Mouse (Mus musculus) layer of hippocampus, adult 9-10 months (tissue): Measurements from ENCODE around the gene Piezo1.

Experiments used
- DNase-seq: peaks from one replicate; pipeline ENCODE4 v3.0.0; 2022; ENCODE audit warnings: low spot score

Gene Piezo1

GRCm38 (mm10) chr8:122497016-122497734 is 54.0 kb downstream of the Piezo1 start:
- no peak for DNase-seq

- no peak for DNase-seq
Observed at GRCm38 (mm10) chr8:122488387-122488786, 62.7 kb downstream of the Piezo1 start.

DNA sequence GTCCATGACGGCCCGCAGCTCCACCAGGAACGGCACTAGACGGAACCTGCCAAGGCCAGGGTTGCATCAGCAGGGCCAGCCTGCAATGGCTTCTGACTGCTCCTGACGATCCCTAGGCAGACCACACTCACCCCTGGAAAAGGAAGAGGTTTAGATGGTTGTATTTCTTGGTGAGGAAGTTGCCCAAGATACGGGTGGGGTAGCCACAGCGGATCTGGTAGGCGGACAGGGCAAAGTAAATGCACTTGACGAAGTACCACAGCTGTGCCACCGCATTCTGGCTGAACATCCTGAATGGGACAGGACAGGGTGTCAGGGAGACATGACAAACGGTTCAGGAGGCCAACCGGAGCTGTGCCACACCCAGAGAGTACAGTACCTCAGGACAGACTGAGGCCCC is 66.3 kb downstream of the Piezo1 start:
- DNase-seq, result no peak

GRCm38 (mm10) chr8:122483877-122484276 is 67.3 kb downstream of the Piezo1 start:
- no peak for DNase-seq

GRCm38 (mm10) chr8:122482448-122482847 is 68.7 kb downstream of the Piezo1 start:
- no peak for DNase-seq

- peak; percentile 64 for DNase-seq
Observed at GRCm38 (mm10) chr8:122475580-122476320, 75.4 kb downstream of the Piezo1 start, which contains the start of the genes Rnf166 and Ctu2. Gene Rnf166 (minus strand): TSS chr8:122476064. Gene Ctu2 (plus strand): TSS chr8:122476143.

DNA sequence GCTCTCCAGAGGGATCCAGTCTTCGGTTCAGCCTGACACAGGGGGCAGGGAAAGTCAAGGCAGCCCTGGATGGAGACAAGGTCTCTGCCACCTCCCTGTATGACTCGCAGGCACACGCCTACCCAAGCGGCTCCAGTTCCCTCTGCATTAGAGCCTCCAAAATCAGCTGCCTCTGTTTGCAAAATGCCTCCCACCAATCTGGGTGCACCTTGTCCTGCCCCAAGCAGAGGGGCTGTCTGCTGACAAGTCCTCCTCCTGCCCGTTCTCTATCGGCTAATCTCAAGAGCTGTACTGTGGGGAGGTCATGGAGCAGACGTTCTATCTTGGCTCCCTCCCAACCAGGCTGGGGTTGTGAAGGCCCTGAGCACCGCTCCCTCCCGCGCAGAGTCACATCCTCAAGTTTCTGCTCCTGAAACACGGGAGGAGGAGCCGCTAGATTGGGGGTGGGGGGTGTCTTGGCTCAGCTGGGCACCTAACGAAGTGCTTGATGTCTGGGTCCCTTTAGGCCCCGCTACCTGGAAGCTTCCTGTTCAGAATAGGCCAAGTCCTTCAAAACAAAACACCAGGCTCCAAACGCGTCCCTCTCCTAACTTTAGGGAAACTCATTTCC is 76.1 kb downstream of the Piezo1 start:
- DNase-seq, result no peak

DNA sequence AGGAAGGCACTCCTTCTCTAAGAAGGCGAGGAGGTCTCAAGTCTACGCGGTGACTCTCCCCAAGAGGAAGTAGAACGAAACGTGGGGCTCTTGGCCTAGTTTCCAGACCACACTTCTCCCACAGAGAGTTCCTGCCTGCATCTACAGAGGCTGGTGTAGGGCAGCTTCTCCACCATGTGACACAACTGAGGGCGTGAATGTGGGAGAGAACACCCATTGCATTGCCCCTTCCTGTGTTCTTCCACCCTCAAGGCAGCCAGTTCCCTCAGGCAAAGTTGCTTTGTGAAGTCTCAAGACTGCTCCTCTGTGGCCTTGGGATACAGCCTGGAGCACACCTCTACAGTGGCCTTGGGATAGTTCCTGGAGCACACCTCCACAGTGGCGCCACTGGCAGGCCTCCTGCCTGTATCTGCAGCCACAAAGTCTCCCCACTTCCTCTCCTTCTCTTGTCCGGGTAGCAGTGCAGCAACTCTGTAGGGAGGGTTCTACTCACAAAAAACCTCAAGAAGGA is 77.2 kb downstream of the Piezo1 start:
- no peak for DNase-seq

- no peak for DNase-seq
Observed at GRCm38 (mm10) chr8:122470691-122471090, 80.4 kb downstream of the Piezo1 start.

DNA sequence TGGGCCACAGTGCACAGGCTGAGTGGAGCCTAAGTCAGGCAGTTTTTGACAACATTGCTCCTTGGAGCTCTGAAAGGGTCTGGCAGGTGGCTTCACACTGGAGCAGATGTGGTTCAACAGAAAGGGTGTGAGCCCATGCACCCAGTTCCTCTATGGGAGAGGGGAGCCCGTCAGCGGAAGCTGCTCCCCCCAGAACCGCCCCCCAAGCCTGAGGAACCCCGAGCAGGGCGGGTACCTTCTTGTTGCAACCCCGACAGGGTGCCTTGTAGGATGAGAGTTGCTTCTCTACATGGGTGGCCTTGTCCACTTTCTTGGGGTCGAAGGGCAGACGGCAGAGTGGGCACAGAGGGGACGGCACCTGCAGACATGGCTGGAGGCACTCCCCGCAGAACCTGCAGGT is 81.2 kb downstream of the Piezo1 start:
- no peak for DNase-seq

DNA sequence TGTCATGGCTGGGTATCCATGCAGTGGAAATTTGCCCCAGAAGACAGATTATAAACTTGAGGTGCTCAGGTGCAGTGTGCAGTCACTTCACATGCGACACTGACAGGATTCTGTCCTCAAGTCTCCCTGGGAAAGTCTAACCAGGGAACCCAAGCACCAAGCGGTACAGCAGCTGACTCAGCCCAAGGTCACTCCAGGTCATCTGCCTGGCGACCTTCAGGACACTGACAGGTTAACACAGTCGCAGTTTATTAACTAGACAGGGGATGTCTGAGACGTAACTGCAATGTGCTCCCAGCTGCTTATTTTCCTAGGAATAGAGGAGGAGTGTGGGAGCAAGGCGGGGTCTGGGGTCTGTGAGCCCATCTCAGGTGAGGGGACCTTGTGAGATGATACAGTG is 81.7 kb downstream of the Piezo1 start:
- no peak for DNase-seq

DNA sequence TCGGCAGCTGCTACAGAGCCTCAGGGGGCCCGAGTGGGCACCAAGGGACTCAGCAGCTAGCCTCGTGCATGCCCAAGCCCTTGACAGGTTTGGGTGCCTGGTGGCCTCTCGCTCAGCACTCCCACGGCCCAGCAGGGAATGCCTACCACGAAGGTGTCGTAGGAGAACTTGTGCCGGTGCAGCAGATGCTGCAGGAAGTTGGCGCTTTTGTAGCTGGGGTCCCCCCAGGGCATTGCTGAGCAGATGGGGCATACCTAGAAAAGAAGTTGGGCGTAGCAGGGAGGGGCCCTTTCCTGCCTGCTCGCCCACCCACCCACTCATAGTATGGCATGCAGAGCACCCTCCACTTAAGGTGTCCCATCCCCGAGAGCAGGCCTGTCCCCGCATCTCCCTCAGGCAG is 83.3 kb downstream of the Piezo1 start:
- DNase-seq, result no peak

DNA sequence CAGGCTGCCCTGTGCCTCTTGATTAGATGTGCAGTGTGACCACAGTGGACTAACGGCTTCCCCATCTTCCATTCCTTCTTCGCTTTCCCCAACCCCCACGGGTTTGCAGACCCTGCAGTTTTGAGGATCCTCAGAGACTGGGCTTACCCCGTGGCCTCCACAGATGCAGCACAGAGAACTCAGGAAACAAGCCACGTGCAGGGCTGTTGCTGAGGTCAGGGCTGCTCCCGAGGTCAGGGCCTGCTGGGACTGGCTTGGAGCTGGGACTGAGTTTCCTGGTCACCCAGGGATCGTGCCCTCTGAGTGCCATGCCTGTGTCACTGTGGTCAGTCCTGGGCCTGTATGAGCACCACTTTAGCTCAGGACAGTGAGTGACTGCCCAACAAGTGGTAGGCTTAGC is 86.1 kb downstream of the Piezo1 start:
- no peak for DNase-seq

DNA sequence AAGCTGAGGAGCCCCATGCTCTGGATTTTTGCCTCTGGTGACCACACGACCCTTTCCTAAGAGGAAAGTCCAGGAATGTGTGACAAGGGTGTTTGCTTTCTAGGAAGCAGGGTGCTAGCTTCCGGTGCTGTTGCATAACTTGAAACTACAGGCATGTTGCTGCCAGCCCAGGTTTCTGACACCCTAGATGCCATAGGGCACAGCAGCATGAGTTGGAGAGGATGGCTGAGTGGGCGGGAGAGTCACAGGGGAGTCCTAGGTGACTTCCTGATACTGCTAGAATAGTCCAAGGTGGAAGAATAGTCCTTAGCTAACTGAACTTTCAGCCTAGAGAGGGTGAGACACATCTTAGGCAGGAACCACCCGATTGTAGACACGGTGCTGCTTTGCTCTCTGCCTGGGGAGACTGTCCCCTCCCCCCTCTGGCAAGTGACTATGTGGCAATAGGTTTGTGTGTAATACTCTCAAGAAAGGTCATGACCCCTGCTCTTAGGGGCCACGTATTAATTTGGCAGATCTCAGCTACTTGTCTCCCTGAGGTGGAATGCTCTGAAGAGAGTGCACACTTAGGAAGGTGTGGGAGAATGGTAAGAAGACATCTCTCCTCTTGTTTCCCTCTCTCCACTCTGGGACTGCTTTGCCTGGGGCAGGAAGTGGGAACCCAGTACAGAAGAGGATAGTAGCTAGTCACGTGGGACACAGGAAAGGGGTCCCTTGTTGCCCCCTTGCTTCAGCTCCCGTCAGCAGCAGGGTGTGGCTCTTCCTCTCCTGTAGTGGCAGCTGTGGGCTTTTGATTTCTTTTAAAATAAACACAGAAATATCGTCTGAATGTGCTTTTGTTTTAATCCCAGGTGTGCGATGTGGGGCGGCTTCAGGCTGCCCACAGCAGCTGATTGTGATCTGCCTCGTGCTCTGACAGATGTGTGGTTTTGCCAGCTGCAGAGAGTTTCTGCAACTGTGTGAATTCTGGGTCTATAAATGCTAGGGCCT is 87.2 kb downstream of the Piezo1 start:
- no peak for DNase-seq

GRCm38 (mm10) chr8:122462510-122462909 is 88.6 kb downstream of the Piezo1 start:
- DNase-seq, result no peak

DNA sequence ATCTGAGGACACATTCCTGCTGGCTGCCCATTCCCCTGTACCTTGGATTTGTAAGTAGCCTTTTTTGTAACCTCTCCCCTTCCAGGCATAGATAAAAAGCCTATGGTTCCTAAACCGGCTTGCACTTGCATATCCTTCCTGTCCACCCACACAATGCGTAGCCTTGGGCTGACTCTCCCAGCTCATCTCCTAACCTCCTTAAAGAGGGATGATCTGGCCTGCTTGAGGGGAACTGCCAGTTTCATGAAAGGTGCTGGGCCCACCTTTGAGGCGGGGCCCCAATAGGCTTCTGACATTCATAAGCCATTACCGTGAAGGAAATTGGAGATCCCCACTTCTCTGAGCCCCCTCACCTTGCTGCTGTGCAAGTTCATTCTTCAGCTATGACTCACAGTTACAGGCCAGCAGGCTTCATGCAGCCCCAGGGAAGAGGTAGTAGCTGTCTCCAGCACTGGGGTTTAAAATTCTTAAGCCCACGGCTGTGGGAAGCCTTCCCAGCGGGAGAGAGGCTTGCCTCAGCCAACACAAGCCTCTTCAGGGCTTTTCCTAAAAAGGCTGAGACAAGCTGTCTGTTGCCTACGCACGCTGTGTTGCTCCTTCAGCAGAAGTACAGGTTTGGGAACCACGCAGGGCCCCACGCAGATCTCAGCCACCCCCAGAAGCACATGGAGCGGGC is 89.5 kb downstream of the Piezo1 start:
- DNase-seq, result no peak

DNA sequence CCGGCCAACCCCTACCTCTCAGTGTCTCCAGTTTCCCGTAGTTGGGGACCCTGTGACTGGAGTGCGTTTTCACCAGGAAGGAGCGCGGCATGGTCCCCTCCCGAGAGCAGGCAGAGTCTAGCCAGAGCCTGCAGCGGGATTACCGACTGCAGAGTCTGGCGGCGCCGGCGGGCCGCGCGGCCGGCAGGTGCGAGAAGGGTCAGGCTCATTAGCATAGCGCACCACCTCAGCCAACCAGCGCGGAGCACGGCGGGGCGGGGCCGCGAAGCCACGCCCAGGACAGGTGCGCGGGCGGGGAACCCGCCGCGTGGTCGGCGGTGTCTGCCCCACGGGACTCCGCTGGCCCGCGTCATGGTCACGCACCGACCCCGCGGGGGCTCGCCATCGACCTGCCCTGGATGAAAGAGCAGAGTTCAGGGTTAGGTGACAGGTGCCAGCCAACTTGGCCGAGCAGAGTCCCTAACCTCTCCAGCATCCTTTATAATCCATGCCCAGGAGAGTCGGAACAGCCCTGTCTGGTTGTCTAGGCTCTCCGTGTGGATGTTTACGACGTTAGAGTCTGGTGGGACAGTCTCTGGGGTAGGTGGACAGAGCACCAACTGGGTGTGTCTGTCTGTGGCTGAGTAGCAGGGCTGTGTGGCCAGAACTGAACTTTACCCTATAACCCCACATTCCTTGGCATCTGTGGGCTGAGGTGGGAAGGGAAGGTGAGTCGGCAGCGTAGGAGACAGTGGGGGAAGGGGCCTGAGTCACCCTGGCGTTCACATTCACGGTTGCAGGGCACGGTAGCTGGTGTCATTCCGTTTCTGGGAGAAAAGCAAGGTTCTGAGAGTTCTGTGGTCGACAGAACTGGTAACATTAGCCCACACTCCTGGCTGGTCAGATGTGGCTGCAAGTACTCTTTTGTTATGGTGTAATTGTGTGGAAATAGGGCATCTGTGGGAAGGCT is 90.3 kb downstream of the Piezo1 start, which contains the start of gene Snai3:
TSS of gene Snai3 (minus strand) at position 210 of the 949 bp plus-strand sequence.
- DNase-seq, result no peak

DNA sequence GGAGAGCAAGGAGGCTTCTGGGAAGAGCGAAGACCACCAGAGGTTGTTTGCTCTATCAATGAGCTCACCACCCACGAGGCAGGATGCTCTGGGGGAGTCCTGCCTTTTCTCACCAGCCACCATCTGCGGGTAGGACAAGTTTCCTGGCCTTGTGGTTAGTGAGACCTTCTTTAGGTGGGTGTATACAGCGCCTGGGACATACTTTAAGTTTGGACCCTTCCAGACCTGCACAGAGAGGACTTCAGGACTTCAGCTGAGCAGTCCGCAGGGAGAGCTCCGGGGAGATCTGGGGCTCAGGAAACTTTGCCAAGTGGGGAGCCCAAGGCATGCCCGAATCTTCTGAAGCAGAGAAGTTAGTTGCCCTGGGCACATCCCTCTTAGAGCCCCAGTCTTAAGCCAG is 91.1 kb downstream of the Piezo1 start:
- no peak for DNase-seq

- no peak for DNase-seq
Observed at GRCm38 (mm10) chr8:122459218-122459900, 91.8 kb downstream of the Piezo1 start.
